Mouse (Mus musculus) forebrain, embryonic 12.5 days (tissue): ENCODE data around the gene Fmnl2. TPM values are rescaled to one million over a fixed set of nuclear protein-coding genes. Genes with fewer than 3 reads are reported as not detected.

Source experiments
- ATAC-seq: fragments of 200-750 bp; cut with Nextera tagmentation; 2 replicates; pipeline ENCODE4 v1.8.0; 2017; ENCODE audit warnings: moderate TSS enrichment; ENCODE audit not compliant: low FRiP score
- H3K27ac ChIP-seq: fragments of 300-500 bp; sonication (generic); 2 replicates; pipeline ENCODE4 v1.5.1; 2016; ENCODE audit warnings: mild to moderate bottlenecking
- H3K27me3 ChIP-seq: fragments of 300-500 bp; sonication (generic); 2 replicates; pipeline ENCODE4 v1.6.1; 2016; ENCODE audit warnings: mild to moderate bottlenecking
- H3K36me3 ChIP-seq: fragments of 300-500 bp; sonication (generic); replicated peaks from 2 replicates; pipeline ENCODE4 v1.6.1; 2016; ENCODE audit warnings: mild to moderate bottlenecking
- H3K4me1 ChIP-seq: fragments of 300-500 bp; sonication (generic); 2 replicates; pipeline ENCODE4 v1.6.1; 2016
- H3K4me2 ChIP-seq: fragments of 300-500 bp; sonication (generic); 2 replicates; pipeline ENCODE4 v1.6.1; 2016; ENCODE audit warnings: mild to moderate bottlenecking, moderate library complexity
- H3K4me3 ChIP-seq: fragments of 300-500 bp; sonication (generic); replicated peaks from 2 replicates; pipeline ENCODE4 v1.5.1; 2016; ENCODE audit warnings: mild to moderate bottlenecking
- H3K9ac ChIP-seq: fragments of 300-500 bp; sonication (generic); 2 replicates; pipeline ENCODE4 v1.6.1; 2016; ENCODE audit warnings: mild to moderate bottlenecking
- H3K9me3 ChIP-seq: fragments of 300-500 bp; sonication (generic); 2 replicates; pipeline ENCODE4 v1.6.1; 2016
- WGBS: fragments of 180-500 bp; shearing (Covaris S2); methylation state at CpG from one replicate; pipeline ENCODE4 v1.1.7; 2016; 5-methylcytosine and 5-hydroxymethylcytosine counted together
- polyA plus RNA-seq: library from polyadenylated mRNA; unstranded; fragments of >200 nt; fragmentation: Nextera tagmentation; extraction: Ambion mirVana; gene quantifications from 2 replicates; pipeline ENCODE4 v1.2.1, GENCODE M21; 2016

The Fmnl2 gene
- polyA plus RNA-seq, 1 experiment from 2014 or later, result 13.9 TPM

GRCm38 (mm10) chr2:52844936-52845752 lies 12.5 kb upstream of the Fmnl2 start:
- Histone ChIP-seq H3K4me3 (no peak overlapping the region), H3K9ac (no peak overlapping the region), H3K27ac (no peak overlapping the region), H3K4me2 (no peak overlapping the region), H3K9me3 (no peaks in the 10 kb centered on the region), H3K4me1 (no peaks in the 10 kb centered on the region; the same call in 1 of the 2 replicates), H3K36me3 (no peaks in the 10 kb centered on the region), H3K27me3 (peaks cover 17% of the 10 kb centered on the region; the same call in 1 of the 2 replicates)
- 77% methylated on average over 14 of the region's 14 CpGs for WGBS
- ATAC-seq, result no peak

GRCm38 (mm10) chr2:52846506-52846905 lies 11.2 kb upstream of the Fmnl2 start:
- Histone ChIP-seq H3K27me3 (peaks cover 17% of the 10 kb centered on the region; the same call in 1 of the 2 replicates), H3K36me3 (no peaks in the 10 kb centered on the region), H3K4me3 (no peak overlapping the region), H3K4me1 (no peaks in the 10 kb centered on the region; the same call in 1 of the 2 replicates), H3K27ac (no peak overlapping the region), H3K9ac (no peak overlapping the region), H3K4me2 (no peak overlapping the region), H3K9me3 (no peaks in the 10 kb centered on the region)
- ATAC-seq, result no peak
- WGBS, result 51% methylated on average over 3 of the region's 3 CpGs

GRCm38 (mm10) chr2:52849092-52849491 lies 8.6 kb upstream of the Fmnl2 start:
- WGBS, result 82% methylated on average over 3 of the region's 3 CpGs
- Histone ChIP-seq H3K4me1 (no peaks in the 10 kb centered on the region; the same call in 1 of the 2 replicates), H3K27me3 (peaks cover 17% of the 10 kb centered on the region; the same call in 1 of the 2 replicates), H3K36me3 (no peaks in the 10 kb centered on the region), H3K27ac (no peak overlapping the region), H3K4me3 (no peak overlapping the region), H3K9ac (no peak overlapping the region), H3K4me2 (no peak overlapping the region), H3K9me3 (no peaks in the 10 kb centered on the region)
- ATAC-seq, result no peak

- Histone ChIP-seq H3K4me1 (peaks cover 36% of the 10 kb centered on the region), H3K4me3 (peak overlapping the region; percentile 78), H3K27ac (peak overlapping the region; percentile 89), H3K9ac (peak overlapping the region; percentile 94), H3K36me3 (no peaks in the 10 kb centered on the region), H3K27me3 (no peaks in the 10 kb centered on the region), H3K4me2 (peak overlapping the region; percentile 89), H3K9me3 (no peaks in the 10 kb centered on the region)
- under 1% methylated on average over 43 of the region's 46 CpGs for WGBS
- ATAC-seq, result peak; percentile 7; the same call in 1 of the 2 replicates
These were observed 1.1 kb downstream of the Fmnl2 start for GRCm38 (mm10) chr2:52858529-52859465.

- H3K27me3 ChIP-seq, result no peaks in the 10 kb centered on the region
- H3K27ac ChIP-seq, result peak overlapping the region; percentile 89; the same call in 1 of the 2 replicates
- H3K9me3 ChIP-seq, result no peaks in the 10 kb centered on the region
- H3K4me3 ChIP-seq, result peak overlapping the region; percentile 78
- peak overlapping the region; percentile 94 for H3K9ac ChIP-seq
- H3K36me3 ChIP-seq, result no peaks in the 10 kb centered on the region
- peaks cover 36% of the 10 kb centered on the region for H3K4me1 ChIP-seq
- ATAC-seq, result no peak
- peak overlapping the region; percentile 89 for H3K4me2 ChIP-seq
- 4% methylated on average over 7 of the region's 7 CpGs for WGBS
These were observed 1.8 kb downstream of the Fmnl2 start for GRCm38 (mm10) chr2:52859466-52859840.

GRCm38 (mm10) chr2:52860111-52860775 lies 2.6 kb downstream of the Fmnl2 start:
- no peaks in the 10 kb centered on the region for H3K36me3 ChIP-seq
- H3K9me3 ChIP-seq, result no peaks in the 10 kb centered on the region
- peak overlapping the region; percentile 89 for H3K4me2 ChIP-seq
- 17% methylated on average over 8 of the region's 8 CpGs for WGBS
- H3K27ac ChIP-seq, result no peak overlapping the region
- peak overlapping the region; percentile 78 for H3K4me3 ChIP-seq
- H3K4me1 ChIP-seq, result peaks cover 36% of the 10 kb centered on the region
- peak overlapping the region; percentile 94; the same call in 1 of the 2 replicates for H3K9ac ChIP-seq
- no peak for ATAC-seq
- H3K27me3 ChIP-seq, result no peaks in the 10 kb centered on the region

GRCm38 (mm10) chr2:52862046-52862759 lies 4.5 kb downstream of the Fmnl2 start:
- no peak for ATAC-seq

GRCm38 (mm10) chr2:52862760-52863124 lies 5.1 kb downstream of the Fmnl2 start:
- Histone ChIP-seq H3K27me3 (no peaks in the 10 kb centered on the region), H3K9me3 (no peaks in the 10 kb centered on the region), H3K4me2 (no peak overlapping the region), H3K4me3 (no peak overlapping the region), H3K4me1 (peaks cover 36% of the 10 kb centered on the region), H3K36me3 (peaks cover 9% of the 10 kb centered on the region), H3K27ac (no peak overlapping the region), H3K9ac (no peak overlapping the region)
- WGBS, result 78% methylated on average over 4 of the region's 4 CpGs
- ATAC-seq, result no peak

More at GRCm38 (mm10) chr2:52862046-52862759, 4.5 kb downstream of the Fmnl2 start:
- H3K36me3 ChIP-seq, result peaks cover 3% of the 10 kb centered on the region; the same call in 1 of the 2 replicates
- no peak overlapping the region for H3K9ac ChIP-seq
- H3K4me2 ChIP-seq, result no peak overlapping the region
- H3K4me1 ChIP-seq, result peaks cover 36% of the 10 kb centered on the region
- no peak overlapping the region for H3K27ac ChIP-seq
- no peak overlapping the region for H3K4me3 ChIP-seq
- H3K9me3 ChIP-seq, result no peaks in the 10 kb centered on the region
- H3K27me3 ChIP-seq, result no peaks in the 10 kb centered on the region
- 91% methylated on average over 9 of the region's 9 CpGs for WGBS

- peaks cover 31% of the 10 kb centered on the region for H3K4me1 ChIP-seq
- peaks cover 17% of the 10 kb centered on the region for H3K36me3 ChIP-seq
- no peak for ATAC-seq
- WGBS, result 91% methylated on average over 7 of the region's 7 CpGs
- H3K9ac ChIP-seq, result no peak overlapping the region
- H3K27me3 ChIP-seq, result no peaks in the 10 kb centered on the region
- no peak overlapping the region for H3K4me3 ChIP-seq
- no peaks in the 10 kb centered on the region for H3K9me3 ChIP-seq
- H3K4me2 ChIP-seq, result no peak overlapping the region
- no peak overlapping the region for H3K27ac ChIP-seq
These were observed 7.0 kb downstream of the Fmnl2 start for GRCm38 (mm10) chr2:52864635-52865034.

GRCm38 (mm10) chr2:52866151-52866550 lies 8.5 kb downstream of the Fmnl2 start:
- Histone ChIP-seq H3K4me3 (no peak overlapping the region), H3K27me3 (no peaks in the 10 kb centered on the region), H3K4me1 (peaks cover 20% of the 10 kb centered on the region), H3K9me3 (no peaks in the 10 kb centered on the region), H3K9ac (no peak overlapping the region), H3K4me2 (no peak overlapping the region), H3K27ac (no peak overlapping the region), H3K36me3 (peaks cover 17% of the 10 kb centered on the region)
- ATAC-seq, result no peak
- WGBS, result 69% methylated on average over 3 of the region's 3 CpGs

GRCm38 (mm10) chr2:52867781-52868180 lies 10.1 kb downstream of the Fmnl2 start:
- no peak overlapping the region for H3K4me2 ChIP-seq
- no peak for ATAC-seq
- H3K9ac ChIP-seq, result no peak overlapping the region
- H3K9me3 ChIP-seq, result no peaks in the 10 kb centered on the region
- no peak overlapping the region for H3K27ac ChIP-seq
- H3K27me3 ChIP-seq, result no peaks in the 10 kb centered on the region
- peaks cover 6% of the 10 kb centered on the region; the same call in 1 of the 2 replicates for H3K4me1 ChIP-seq
- peaks cover 17% of the 10 kb centered on the region for H3K36me3 ChIP-seq
- WGBS, result 92% methylated on average over 9 of the region's 9 CpGs
- H3K4me3 ChIP-seq, result no peak overlapping the region
